Mouse (Mus musculus) urinary bladder, postnatal 14 days (tissue): ENCODE results near the gene Kalrn.
"Not testable (repeated sequence)": the region's sequence is repeated elsewhere in the genome, so short reads cannot be mapped to it uniquely, and the experiment has no call there.

Experiments
- DNase-seq: peaks from one replicate; pipeline ENCODE4 v3.0.0; 2021; ENCODE audit warnings: low spot score

The Kalrn gene

DNA sequence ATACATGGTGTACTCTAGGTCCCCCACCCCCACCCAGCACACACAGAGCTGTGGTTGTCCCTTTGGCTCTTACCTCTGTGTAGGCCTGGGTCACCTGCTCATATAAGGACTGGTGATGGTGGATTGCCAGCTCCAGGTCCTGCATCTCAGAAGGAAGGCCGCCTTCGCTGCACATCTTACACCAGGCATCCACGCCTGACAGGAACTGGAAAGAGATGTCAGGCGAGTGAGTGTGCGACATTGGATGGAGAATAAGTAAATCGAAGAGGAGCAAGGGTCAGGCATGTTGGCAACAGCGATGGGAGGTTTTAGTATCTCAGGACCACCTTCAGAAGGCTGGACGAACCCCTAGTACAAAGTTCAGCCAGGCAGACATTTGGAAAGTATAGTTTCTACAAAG is 263.0 kb downstream of the Kalrn start:
- no peak for DNase-seq

DNA sequence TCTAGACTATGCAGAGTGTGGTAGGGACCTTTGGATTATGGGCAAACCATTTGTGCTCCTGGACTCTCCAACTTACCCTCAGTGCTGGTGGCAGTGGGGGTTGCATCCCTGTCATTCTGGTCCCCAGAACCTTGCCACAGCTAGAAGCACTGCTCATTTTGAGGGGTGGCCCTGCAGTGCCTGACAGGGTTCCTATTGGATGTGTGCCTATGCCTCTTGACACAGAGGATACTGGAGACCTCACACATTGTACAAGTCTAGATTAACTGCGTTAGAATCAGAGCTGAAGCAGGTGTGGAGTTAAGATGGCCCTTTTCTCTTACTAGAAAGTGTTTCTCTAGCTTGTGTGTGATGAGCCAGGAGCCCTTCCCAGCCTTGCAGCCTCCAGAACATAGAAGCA is 265.0 kb downstream of the Kalrn start:
- no peak for DNase-seq

DNA sequence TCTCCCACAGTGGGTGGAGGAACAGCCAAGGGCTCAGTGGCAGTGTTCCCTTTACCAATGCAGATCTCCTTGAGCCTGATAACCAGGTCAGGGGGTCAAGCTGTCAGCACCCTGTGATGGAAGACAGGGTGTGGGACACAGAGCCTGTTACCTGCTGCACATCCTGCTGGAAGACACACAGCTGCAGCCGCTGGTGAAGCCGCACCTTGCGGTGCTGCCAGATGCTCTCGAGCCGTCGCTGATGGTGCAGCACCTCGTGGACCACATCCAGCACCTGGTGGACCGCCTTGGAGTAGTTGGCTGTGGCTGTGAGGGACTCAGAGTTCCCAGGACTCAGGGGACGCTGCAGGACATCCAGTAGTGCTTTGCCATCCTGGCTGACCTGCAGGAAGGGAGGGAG is 265.9 kb downstream of the Kalrn start:
- DNase-seq: no peak

DNA sequence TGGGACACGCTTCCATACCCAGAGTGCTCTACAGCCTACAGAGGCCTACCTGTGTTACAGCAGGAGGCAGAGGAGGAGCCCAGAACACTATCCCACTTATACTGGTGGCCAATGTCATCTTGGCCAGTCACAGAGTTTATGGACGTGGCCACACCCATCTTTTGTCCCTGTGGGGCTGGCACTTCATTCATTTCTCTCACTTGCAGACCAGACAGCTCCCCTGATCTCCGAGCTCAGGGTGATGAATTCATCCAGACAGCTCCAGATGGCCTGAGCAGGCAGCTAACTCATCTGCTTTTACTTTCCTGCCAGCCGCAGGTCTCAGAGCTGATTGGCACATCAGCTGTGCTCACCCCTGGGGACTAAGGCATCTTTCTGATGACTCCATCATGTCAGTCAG is 267.7 kb downstream of the Kalrn start:
- no peak for DNase-seq

DNA sequence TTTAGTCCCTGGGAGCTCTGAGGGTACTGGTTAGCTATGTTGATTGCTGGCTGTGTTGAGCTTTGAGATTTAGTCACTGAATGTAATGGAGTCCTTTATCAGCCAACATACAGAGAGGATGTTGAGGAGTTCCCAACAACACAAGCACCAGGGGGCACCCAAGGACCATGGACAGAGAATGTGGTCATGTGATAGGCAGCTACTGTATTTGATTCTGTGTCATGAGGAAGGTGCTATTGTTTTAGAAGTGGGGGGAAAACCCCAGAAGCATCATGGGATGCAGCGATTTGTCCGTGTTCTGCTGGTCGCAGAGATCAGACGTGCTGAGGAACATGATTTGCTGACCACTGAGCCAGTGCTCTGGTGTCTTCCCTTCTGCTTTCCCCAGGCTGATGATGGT is 269.5 kb downstream of the Kalrn start:
- not testable (repeated sequence) for DNase-seq

DNA sequence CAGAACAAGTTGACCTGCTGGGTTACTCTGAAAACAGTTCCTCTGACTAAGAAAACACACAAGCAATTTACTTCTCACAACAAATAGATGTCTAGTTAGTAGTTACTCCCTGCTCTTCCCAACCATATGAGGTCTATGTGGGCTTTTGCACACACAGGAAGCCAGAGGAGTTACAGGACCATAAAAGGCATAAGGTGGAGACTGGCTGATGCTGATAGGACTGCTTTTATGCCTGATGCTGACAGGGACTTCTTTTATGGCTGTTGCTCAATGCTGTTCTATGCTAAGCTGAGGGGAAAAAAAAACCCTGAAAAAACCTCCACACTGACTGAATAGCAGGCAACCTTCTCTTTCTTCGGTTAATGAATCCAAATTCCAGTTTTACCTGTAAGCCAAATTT is 270.8 kb downstream of the Kalrn start:
- no peak for DNase-seq

DNA sequence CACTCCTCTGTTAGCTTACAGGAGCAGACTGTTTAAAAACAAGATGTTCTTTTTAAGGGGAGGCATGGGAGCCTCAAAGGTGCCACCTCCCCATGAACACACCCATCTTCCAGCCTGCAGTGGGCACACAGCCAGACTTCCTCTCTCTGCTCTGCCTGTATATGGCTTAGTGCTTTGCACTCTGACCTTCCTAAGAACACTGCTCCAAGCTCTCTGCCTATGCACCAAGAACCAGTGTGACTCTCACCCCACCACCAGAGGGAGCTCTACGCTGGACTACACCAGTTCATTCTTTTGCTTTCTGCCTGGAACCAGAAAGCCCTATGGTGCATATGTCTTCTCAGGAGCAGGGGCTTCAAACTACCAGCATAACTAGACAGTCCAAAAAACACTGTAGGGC is 271.3 kb downstream of the Kalrn start:
- peak; percentile 54 for DNase-seq

DNA sequence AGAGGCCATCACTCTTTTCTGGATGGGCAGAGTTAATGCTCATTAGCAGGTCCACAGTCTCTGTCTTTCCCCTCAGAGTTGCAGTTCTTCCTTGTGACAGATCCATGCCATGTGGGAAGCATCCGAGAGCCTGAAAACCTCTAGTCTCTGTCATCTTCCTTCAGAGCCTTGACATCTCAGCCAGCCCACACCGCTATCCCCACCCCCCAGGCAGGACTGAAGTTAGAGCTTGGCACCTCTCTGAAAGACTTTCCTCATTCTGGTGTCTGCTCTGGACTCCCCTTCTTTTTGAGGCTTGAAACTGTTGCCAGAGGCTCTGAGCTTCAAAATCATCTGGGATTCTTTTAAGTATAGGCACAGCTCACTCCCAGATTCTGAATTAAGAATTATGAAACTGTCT is 274.1 kb downstream of the Kalrn start:
- no peak for DNase-seq

DNA sequence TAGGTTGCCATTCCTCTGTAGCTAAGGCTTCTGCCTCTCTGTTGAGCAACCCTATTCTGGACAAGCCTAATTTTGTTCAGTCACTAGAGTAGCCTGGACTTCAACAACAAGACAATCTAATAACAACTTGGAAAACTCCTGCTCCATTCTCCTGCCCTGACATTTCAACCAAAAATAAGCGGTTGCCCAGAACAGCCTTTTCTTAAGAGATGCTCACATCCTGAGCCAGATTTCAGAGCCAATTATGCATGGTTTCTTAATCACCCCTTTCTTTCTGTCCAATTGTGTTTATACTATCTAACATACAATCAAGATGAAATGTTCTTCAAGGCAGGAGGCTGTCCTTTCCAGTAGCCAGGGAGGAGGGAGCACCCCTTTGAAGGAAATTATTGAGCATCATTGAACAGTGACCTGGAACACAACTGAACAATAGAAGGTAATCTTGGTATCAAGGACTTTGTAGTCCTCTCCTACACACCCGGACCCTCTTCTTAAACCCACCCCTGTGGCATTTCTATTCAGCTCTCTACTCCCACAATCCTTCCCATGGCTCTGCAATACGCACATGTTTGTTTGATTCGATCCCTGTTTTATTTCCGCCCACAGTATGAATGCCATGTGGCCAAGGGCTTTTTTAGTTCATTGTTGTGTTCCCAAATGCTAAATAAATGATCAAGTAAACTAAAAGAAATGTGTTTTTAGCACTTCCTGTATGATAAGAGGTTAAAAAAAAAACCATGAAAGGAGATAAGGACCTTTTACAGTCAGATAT is 275.2 kb downstream of the Kalrn start:
- no peak for DNase-seq

DNA sequence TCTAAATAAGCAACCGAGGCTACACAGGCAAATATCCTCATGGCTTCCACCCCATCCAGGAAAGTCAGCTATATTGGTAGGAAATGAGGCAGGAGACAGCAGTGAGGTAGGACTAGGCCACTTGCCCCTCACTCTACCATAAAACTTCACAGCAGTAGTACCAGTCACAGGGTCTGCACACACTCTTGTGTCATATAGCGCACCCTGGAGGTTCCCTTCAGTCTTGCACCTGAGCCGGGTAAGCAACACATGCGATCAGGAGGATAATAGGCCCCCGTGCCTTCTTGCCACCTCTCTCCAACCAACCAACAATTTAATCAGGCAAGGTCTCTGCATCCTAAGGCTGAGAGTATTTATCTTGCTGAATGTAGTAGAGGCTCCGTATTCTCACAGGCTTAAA is 278.8 kb downstream of the Kalrn start:
- DNase-seq: no peak

DNA sequence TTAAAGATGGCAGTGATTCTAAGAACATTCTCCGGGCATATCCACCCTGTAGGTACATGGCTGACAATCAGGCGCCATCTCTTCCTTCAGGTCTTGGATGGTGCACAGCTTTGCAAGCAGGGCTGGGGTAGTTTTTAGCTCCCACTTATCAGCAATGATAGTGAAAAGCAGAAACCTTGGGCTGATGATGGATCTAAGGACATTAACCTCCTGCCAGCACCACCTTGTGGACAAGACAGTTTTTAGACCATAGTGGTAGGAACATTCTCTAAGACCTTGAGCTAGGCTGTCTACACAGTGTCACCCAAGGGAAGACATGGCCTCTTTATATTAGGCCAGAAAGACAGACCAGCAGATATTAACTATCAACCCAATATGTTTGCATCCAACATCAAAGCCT is 279.7 kb downstream of the Kalrn start:
- no peak for DNase-seq

DNA sequence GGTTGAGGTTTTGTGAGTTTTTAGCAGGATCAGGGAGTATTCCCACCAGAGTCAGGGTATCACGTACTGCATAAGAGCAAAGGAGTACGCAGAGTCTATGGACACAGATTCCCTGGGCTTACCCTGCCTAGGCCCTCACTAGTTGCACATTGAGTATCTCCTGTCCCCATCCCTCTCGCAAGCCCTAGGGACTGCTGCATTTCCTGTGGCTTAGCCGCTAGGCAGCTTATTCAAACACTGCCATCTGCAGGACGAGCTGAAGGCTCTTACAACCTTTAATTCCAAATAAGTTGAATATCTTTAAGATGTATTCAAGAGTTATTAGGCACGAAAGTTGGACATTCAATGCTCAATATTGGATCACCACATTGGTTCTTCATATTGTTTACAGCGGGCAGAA is 283.7 kb downstream of the Kalrn start:
- DNase-seq: peak; percentile 12

DNA sequence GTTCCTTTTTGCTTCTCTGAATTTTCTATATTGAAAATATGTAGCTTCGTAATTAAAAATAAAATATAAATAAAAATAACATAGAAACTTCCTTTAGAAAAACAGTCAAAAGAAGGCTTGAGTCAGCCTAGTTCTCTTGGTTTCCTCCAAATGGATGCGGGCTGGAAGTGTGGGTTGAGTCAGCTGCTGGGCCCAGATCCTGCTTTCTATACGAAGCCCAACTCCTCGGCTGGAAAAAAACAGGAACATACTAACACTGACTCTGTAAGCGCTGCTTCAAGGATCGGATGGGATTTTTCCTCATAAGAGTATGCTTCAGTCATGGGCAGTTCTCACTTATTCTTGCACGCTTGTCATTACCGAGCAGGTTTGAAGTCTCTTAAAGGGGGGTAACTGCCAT is 291.3 kb downstream of the Kalrn start:
- no peak for DNase-seq

DNA sequence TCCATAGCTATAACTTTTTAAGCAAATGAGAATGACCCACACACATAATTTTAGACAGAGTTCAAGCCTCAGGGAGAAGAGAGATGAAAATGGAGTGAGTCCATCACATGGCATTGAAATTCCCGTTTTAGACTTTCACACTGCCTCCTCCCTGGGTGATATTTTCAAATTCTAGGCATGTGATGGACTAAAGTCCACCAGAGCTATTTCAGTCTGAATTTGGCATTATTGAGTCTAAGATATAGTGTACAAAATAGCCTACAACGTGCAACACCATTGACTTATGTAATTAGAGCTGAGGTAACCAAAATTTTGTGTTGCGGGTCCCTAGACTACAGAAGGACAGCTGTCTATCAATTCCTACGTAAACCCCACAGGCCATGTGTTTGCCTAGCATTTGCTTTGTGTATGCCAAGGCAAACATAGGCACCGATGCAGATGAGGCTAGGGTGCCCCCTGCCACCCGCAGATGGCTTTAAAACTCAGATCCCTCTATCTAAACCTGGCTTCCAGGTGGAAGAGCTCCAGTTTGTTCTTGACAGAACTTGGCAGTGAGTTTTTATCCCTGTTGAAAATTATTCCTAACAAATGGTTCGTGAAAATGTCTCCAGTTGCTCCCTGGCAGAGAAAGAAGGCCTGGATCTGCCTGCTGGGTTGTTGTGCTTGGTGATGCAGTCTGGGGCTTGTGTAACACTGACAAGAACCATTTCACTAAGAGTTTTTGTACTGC is 293.5 kb downstream of the Kalrn start:
- no peak for DNase-seq

DNA sequence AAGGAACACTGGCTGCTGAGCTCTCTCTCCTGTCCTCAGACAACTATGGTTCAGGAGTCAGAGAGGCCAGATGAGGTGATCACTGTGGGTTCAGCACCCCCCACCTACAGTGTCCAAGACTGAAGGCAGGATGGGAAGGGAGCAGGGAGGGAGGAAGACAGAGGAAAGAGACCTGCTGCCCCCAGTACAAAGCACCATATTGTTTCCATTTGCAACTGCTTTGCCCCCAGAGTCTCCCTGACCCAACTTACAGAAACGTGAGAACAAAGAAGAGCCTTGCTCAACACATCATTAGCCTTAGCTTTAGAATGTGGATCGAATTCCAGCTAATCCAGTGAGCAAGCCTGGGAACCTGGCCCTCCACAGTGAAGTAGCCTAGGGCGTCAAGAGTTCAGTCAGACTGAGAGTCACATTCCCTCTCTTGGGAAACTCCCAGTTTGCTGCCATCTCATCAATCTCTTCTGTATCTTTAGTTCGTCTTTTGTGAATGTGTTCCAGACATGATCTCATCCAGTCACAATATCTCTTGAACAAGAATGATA is 295.0 kb downstream of the Kalrn start:
- no peak for DNase-seq

DNA sequence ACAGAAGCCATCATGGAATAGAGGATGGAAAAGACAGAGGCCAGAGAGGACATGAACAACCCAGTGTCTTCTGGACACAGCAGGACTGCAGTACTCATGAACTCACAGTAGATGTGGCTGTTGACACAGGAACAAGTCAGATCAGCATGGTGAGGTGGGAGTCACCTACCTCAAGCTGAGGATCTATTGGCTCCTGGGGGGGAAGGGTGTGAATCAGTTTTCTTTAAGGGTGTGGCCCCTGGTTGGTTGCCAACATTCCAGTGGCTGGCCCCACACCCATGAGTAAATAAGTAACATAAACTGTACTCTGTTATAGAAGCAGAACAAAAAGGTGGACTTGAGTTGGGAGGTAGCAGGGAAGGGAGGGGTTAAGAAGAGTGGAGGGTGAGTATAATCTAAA is 298.7 kb downstream of the Kalrn start:
- DNase-seq: peak; percentile 44

DNA sequence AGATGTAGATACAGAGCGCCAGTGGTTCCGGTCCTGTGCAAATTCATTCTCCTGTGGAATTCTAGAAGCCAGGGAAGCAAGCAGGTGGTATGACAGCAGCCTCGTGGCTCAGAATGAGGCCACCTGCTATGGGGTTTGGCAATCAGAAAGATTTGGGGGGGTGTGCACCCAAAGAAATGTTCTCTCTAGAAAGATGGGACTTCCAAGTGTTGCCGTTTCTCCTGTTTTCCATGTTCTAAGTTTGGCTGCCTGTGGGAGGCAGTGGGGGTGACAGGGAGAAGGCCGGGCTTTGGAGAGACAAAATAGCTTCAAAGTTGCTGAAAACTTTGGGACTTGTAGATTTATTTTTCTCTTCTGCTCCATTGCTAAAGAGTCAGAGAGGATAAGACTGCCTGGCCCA is 301.9 kb downstream of the Kalrn start:
- no peak for DNase-seq

DNA sequence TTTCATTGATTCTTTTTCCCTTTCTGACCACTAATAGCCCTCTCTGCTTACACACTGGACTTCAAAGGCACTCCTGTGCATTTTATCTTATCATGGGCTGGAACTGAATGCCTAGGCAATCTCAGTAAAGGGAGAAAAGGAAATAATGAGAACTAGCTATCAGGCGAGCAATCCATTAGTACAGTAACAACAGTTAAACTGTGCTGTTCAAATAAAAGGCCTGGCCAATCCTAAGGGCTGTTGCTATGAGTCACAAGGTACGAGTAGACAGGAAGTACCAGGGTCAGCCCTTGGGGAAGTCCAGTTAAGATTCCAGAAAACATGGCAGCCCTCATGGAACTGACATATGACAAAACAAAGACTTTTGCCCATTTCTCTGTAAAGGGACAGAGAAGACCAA is 302.7 kb downstream of the Kalrn start:
- DNase-seq: no peak

DNA sequence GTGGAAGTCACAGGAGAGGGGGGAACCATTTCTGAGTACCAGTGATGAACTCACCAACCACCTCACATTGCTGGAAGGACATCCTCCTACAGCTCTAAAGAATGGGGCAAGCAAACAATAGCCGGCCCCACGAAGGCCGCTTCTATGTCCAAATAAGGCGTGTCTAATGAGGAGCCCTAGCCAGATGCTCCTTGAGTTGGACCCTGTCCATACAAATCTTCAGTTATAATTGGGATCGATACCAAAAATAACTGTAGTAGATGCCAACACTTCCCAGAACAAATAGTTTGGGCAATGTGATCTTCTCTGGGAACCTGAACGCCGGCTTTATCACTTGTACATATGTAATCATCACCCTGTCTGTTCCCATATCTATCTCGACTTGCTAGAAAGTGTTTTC is 303.7 kb downstream of the Kalrn start:
- no peak for DNase-seq

DNA sequence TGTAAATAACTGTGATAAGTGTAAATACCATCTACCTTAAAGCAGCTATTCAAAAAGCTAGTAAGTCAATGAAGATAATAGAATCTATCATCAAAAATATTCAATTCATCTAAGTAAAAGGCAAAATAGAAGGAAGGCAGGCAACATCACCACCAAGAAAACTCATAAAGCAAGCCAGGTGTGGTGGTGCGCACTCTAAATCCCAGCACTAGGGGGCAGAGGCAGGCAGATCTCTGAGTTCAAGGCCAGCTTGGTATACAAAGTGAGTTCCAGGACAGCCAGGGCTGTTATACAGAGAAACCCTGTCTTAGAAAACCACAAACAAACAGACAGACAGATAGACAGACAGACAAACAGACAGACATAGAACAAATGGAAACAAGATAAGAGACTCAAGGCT is 305.6 kb downstream of the Kalrn start:
- DNase-seq: no peak

DNA sequence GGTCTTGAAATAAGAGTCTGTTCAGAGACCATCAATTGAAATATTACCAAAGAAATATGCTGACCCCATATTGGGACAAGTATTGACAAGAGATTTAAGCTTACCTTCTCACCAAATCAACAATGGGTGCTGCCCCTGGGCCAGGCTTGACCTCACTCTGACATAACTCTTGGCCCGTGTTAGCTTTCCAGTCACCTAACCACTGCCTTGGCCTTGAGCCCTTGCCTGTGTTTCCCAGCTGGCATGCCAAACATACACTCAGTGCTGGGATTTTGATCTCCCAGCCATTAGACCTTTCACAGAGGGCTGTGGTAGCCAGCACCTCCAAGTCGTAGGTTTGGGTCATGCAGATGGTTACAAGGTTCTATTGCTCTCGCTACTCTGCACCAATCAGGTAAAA is 308.7 kb downstream of the Kalrn start:
- DNase-seq: no peak

DNA sequence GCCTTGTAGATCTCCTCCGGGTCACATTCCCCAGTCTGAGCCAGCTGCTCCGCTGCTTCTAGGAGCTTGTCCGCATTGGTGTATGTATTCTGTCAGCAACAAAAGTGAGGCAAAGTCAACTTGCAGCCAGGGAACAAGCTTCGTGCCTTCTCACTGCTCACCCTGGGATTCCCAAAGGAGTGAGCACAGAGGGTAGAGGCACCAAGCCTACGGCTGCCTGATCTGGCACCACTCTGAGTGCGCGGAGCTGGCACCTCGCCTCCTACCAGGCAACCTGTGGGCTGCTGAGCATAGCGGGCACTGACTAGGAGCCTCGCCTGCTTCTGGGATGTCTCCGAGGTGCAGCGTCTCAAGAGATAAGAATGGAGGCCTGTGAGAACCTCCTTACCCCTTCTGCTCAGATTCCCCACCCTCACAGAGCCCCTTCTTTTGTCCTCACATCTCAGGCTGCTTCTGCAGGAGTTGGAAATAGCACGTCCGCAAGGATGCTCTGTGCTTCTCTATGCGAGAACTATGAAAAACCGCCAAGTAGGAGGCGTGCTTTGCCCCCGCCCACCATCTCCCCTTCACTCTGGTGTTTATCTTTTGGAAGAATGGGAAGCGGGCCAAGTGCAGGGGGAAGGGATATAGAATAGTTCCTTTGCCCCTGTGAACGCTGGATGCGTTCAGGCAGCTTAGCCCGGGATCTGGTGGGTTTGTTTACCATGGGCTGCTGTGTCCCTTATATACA is 310.4 kb downstream of the Kalrn start:
- DNase-seq: no peak
